Mouse (Mus musculus) kidney, adult 18-20 months (tissue): ENCODE measurements around the gene Supt20.
"Not testable (repeated sequence)": the region's sequence is repeated elsewhere in the genome, so short reads cannot be mapped to it uniquely, and the experiment has no call there.

Experiments
- DNase-seq: peaks from one replicate; pipeline ENCODE4 v3.0.0; 2021

Gene Supt20

GRCm38 (mm10) chr3:54759211-54759610 is 66.6 kb downstream of the Supt20 start:
- no peak for DNase-seq

DNA sequence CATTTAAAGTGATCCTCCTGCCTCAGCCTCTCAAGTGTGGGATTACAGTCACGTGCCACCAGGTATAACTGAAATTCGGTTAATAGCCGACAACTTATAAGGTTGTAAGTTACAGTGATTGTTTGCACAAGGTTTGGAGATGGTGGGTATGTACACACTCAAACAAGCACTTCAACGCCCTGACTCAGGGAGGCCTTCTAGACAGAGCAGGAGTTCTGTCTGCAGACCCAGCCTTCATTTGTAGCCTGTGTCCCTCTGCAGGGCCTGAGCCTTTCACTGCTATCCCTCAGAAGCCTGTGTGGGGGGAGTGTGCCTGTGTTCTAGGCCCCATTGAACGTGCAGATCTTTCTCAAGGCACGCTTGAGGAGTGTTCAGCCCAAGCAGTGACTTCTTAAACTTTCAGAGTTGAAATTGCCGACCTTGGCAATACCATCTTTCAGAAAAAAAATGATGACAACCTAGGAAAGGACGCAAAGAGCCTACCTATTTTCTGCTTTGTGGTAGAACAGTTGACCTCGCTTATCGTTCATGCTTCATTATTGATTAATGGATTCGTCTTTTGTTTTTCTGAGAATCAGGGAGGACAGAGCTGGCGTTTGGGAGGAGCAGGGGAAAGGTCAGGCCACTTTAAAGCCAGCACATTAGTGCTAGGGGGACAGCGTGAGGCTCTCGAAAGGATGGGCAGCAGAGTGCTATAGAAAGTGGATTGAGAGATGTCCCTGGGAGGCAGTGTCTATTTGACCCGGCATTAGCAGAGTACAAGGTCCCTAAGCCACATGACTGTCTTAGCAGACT is 67.9 kb downstream of the Supt20 start:
- DNase-seq: no peak

GRCm38 (mm10) chr3:54761258-54761657 is 68.7 kb downstream of the Supt20 start:
- no peak for DNase-seq

DNA sequence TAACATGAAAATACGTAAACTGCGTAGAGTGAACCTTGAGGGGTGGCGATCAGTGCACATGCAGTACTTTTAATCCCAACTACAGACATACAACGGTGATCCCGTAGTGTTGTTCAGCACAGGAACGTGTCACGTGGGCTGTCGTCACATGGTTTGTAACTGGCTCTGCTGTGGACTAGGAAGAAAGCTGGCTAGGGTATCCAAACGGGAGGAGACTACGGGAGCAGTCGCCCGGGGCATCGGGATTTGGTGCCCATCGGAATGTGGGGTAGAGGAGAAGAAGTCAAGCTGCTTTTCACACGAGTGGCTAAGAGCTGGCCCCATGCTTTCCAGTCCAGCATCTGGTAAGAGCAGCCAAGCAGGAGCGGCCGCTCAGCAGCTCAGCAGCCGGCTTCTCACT is 71.8 kb downstream of the Supt20 start:
- peak; percentile 49 for DNase-seq

GRCm38 (mm10) chr3:54765521-54765920 is 72.9 kb downstream of the Supt20 start:
- DNase-seq: not testable (repeated sequence)

DNA sequence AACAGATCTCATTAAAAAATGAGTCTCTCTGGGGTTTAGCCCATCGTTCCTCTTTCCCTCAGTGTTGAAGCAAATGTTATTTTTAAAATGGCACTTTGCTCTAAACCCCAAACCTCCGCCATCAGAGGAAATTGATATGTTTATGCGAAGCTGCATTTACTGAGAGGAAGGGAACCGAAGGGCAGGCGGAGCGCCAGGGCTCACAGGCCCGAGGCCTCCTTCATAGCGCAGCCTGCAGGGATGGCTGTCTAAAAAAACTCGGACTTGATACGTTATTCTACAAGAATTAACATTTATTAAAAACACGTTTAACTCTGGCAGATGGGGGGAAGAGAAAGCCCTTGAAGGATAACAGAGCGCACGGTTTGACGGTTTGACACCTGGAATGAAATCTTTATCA is 73.4 kb downstream of the Supt20 start:
- no peak for DNase-seq

- DNase-seq: no peak
Measured at GRCm38 (mm10) chr3:54766811-54767210, 74.2 kb downstream of the Supt20 start.

DNA sequence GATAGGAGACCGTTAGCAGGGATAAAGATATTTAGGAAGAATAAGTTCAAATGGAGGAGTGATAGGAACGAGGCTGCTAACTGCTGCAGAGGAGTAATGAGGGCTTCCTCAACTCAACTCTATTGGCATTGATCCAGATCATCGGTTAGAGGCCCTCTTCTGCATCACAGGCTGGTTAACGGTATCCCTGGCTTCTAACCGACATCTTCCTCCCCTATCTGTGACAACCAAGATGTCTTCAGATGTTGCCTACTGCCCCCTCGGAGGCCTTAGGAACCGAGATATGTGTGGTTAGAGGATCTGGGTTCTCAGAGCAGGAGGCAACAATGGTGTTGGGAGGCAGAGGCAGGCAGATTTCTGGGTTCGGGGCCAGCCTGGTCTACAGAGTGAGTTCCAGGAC is 76.0 kb downstream of the Supt20 start:
- DNase-seq: no peak

- DNase-seq: no peak
Measured at GRCm38 (mm10) chr3:54769349-54770275, 77.0 kb downstream of the Supt20 start.

GRCm38 (mm10) chr3:54773613-54774012 is 81.0 kb downstream of the Supt20 start:
- no peak for DNase-seq

DNA sequence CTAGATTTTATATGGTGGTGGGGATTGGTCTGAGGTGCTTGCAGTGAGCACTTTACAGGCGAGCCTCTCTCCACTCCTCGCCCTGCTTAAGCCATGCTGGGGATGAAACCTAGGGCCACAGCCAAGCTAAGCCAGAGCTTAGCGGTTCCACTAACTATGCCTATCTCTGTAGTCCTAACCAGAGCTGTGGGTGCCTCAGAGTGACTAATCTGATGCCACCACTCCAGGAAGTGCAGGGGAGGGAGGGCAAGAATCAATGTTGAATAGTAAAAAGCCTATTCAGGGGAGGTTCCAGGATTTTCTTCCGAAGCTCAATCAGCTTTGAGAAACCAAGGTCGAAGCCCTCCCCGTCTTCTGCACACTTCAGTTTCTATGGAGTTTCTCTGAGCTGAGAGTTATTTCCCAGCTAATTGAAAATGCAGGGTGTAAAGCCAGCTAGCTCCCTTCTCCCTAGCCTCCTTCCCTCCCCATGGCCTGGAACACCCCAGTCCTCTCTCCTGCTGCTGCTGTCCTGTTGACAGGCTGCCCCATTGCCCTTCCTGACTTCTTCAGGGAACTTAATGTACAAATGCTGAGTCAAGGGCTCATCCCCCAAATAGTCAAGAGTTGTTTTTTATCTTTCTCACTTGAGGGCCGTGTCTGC is 83.5 kb downstream of the Supt20 start:
- no peak for DNase-seq
